Mouse (Mus musculus) ES-E14 (cell line): ENCODE data around the gene Rgs3. TPM values are rescaled to one million over a fixed set of nuclear protein-coding genes. Genes with fewer than 3 reads are reported as not detected.

ENCODE experiments used
- DNase-seq: peaks from one replicate; pipeline ENCODE4 v3.0.0-alpha.2; 2013; ENCODE audit warnings: low read depth, low spot score
- H3K27ac ChIP-seq: 2 replicates; pipeline ENCODE4 v1.5.1; 2012; ENCODE audit warnings: low read depth, mild to moderate bottlenecking, low read length, moderate library complexity, mixed read lengths; ENCODE audit not compliant: poor library complexity, insufficient read depth, severe bottlenecking
- H3K36me3 ChIP-seq: 2 replicates; pipeline ENCODE4 v1.6.1; 2012; ENCODE audit warnings: mild to moderate bottlenecking, low read length, moderate library complexity, mixed read lengths; ENCODE audit not compliant: control insufficient read depth, poor library complexity, insufficient read depth, severe bottlenecking
- H3K4me1 ChIP-seq, 2 experiments: fragments of 150-350 bp in 1 of 2; sonication (generic) in 1 of 2; 2 replicates each; pipeline ENCODE4 v1.6.1; 2012; ENCODE audit warnings: low read length in 2 of 2, mild to moderate bottlenecking in 1 of 2, mixed read lengths in 1 of 2; ENCODE audit not compliant: control insufficient read depth in 2 of 2, insufficient read depth in 2 of 2, poor library complexity in 1 of 2
- H3K4me3 ChIP-seq, 2 experiments: fragments of 150-350 bp in 1 of 2; sonication (generic) in 1 of 2; 2 replicates each; pipeline ENCODE4 v1.5.1; 2012; ENCODE audit warnings: low read length in 2 of 2, low read depth in 1 of 2, mild to moderate bottlenecking in 1 of 2, mixed read lengths in 1 of 2; ENCODE audit not compliant: insufficient read depth in 1 of 2, poor library complexity in 1 of 2, severe bottlenecking in 1 of 2
- H3K9ac ChIP-seq: 2 replicates; pipeline ENCODE4 v1.6.1; 2012; ENCODE audit warnings: low read depth, mild to moderate bottlenecking, low read length, mixed read lengths; ENCODE audit not compliant: poor library complexity, insufficient read depth, severe bottlenecking
- H3K9me3 ChIP-seq: fragments of 150-350 bp; sonication (generic); 2 replicates; pipeline ENCODE4 v1.6.1; 2012; ENCODE audit warnings: low read depth, mild to moderate bottlenecking, low read length; ENCODE audit not compliant: control insufficient read depth, insufficient read depth
- CHD2 ChIP-seq: IDR thresholded peaks from 2 replicates; pipeline ENCODE4 v1.6.1; 2014; ENCODE audit warnings: mild to moderate bottlenecking, low read depth, low read length, inconsistent platforms
- HCFC1 ChIP-seq: IDR thresholded peaks from 2 replicates; pipeline ENCODE4 v1.6.1; 2012; ENCODE audit warnings: low read length, inconsistent platforms, borderline replicate concordance; ENCODE audit not compliant: insufficient read depth
- MAFK ChIP-seq: IDR thresholded peaks from 2 replicates; pipeline ENCODE4 v1.6.1; 2014; ENCODE audit warnings: mild to moderate bottlenecking, low read depth, low read length, inconsistent platforms; ENCODE audit not compliant: insufficient read depth
- ZC3H11A ChIP-seq: IDR thresholded peaks from 2 replicates; pipeline ENCODE4 v1.6.1; 2012; ENCODE audit warnings: low read depth, mild to moderate bottlenecking, inconsistent platforms, low read length, borderline replicate concordance
- ZNF384 ChIP-seq: IDR thresholded peaks from 2 replicates; pipeline ENCODE4 v1.6.1; 2012; ENCODE audit warnings: low read depth, low read length, inconsistent platforms
- in situ Hi-C, 2 experiments: fragments of 600-800 bp; cut with MboI; formaldehyde crosslinking; loops; one replicate each; pipeline ENCODE4 v1.15.1; 2025; ENCODE audit warnings: low sequenced_read_pairs in 2 of 2, inconsistent platforms in 1 of 2; ENCODE audit not compliant: unreplicated experiment in 2 of 2
- total RNA-seq: library from RNA; depleted of rRNA; stranded (reverse); fragments of 300-350 nt; gene quantifications from 2 replicates; pipeline ENCODE4 v1.2.3, GENCODE M21; 2012; rRNA removed

The Rgs3 gene
- total RNA-seq, result 7.1 and 10.0 TPM in 2 replicates

DNA sequence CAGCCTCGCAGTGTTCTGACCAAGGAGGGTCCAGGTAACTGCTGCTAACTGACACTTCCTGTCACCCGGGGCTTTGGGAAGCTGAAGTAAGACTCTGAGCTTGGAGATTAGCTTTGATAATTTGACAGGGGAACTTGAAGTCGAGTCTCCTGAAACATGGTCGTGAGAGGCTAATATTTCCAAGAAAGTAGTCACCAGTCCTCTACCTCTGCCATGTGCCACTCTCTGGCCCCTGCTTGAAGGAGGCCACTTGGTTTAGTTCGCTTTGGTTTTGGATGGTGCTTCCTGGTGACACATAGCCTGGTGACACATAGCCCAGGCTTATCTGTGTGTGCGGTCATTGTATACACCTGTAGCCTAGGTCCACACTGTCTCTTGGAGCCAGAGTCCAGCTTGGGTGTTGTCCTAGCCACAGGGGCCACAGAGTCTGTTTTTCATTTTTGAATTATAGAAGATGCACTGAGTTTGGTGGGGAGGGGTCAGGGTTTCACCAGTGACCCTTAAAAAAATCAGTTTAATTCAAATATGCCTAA is at the start of gene Rgs3:
Gene Rgs3, plus strand, starts transcription at position 51 of the 533 bp plus-strand sequence.
- Histone ChIP-seq H3K4me3 (no peak within 1 kb of the TSS), H3K9ac (no peak within 1 kb of the TSS), H3K36me3 (no peaks in the 10 kb centered on the region), H3K4me1 (no peaks in the 10 kb centered on the region), H3K9me3 (no peaks in the 10 kb centered on the region), H3K27ac (no peak within 1 kb of the TSS)
- no peak for DNase-seq
- in situ Hi-C loops, result loop anchor here (5.0 to 25.0 kb wide), 3 partner anchors 132 to 202 kb away; no protein-coding TSS in a partner anchor
- TF ChIP-seq HCFC1 (no peak), MAFK (no peak), CHD2 (no peak), ZNF384 (no peak), ZC3H11A (no peak)

DNA sequence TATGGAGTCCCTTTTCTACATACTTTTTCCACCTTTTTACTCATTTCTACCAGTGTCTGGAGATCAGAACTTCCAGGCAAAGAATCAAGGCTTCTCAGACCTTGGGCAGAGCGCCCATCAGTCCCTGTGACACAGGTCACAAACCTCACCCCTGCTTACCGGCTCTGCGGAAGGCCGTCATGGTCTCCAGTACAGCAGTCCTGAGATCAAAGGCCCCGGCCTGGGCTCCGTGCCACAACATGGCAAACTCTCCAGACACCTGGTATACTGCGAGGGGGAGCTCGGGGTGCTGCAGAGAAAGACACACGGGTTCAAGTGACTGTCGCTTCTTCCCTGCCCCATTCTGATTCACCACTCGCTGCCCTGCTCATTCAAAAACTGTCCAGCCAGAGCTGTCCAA is 49.7 kb upstream of the Rgs3 start:
- H3K9ac ChIP-seq, result no peak overlapping the region
- peaks cover 43% of the 10 kb centered on the region for H3K36me3 ChIP-seq
- H3K9me3 ChIP-seq, result no peaks in the 10 kb centered on the region
- H3K4me3 ChIP-seq, result no peak overlapping the region
- H3K27ac ChIP-seq, result no peak overlapping the region
- peaks cover 0 to 3% of the 10 kb centered on the region in 2 experiments; a peak in 1 of 4 replicates for H3K4me1 ChIP-seq
- no peak for DNase-seq
- in situ Hi-C loops, result no loop called here
- TF ChIP-seq ZNF384 (no peak), ZC3H11A (no peak), MAFK (no peak), CHD2 (no peak), HCFC1 (no peak)

DNA sequence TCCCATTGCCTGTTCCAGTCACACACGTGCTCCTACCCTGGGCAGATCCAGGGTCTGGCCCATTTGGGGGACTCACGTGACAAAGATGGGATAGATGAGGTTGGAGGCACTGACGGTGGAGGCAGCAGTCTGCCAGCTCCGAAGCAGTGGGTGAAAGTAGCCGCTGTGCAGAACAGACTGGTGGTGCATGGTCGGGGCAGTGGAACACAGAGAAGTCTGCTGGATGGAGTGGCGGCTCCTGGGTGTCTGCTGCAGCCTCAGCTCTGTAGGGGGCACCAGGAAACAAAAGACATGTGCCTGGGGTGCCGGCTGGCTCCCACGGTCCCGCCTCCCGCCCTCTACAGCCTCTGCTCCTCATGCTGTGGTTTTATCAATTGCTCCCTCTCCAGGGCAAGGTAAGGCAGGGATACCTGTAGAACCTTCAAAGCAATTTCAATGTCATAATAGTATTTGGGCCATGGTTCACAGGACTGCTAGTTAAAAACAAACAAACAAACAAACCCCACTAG is 45.6 kb upstream of the Rgs3 start:
- no peaks in the 10 kb centered on the region for H3K9me3 ChIP-seq
- peak overlapping the region in 1 of 2 experiments; percentile 23; a peak in 1 of 4 replicates for H3K4me3 ChIP-seq
- H3K27ac ChIP-seq, result no peak overlapping the region
- H3K4me1 ChIP-seq, result peaks cover 0 to 3% of the 10 kb centered on the region in 2 experiments; a peak in 1 of 4 replicates
- no peak for DNase-seq
- H3K9ac ChIP-seq, result no peak overlapping the region
- TF ChIP-seq HCFC1 (no peak), CHD2 (no peak)
- in situ Hi-C loops, result no loop called here
- H3K36me3 ChIP-seq, result peaks cover 34% of the 10 kb centered on the region; the same call in 1 of the 2 replicates

DNA sequence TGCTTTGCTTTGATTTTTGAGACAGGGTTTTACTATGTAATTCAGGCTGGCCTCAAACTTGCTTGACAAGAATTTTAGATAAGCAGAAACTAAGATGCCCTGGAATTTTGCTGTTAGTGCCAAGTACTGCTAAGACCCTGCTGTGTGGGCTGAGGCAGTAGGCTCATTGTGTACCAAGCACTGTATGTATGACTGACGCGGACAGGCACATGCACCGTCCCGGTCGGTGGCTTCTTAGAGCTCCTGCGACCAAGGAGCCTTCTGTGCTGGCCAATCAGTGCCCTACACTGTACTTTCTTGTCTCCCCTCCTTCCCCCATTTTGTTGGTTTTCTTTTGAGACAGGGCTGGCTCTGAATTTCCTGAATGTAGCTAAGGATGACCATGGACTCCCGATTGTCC is 44.7 kb upstream of the Rgs3 start:
- no peak overlapping the region for H3K27ac ChIP-seq
- DNase-seq, result no peak
- H3K9me3 ChIP-seq, result no peaks in the 10 kb centered on the region
- peaks cover 0 to 3% of the 10 kb centered on the region in 2 experiments; a peak in 1 of 4 replicates for H3K4me1 ChIP-seq
- H3K9ac ChIP-seq, result no peak overlapping the region
- TF ChIP-seq CHD2 (no peak), HCFC1 (no peak), ZC3H11A (no peak), MAFK (no peak), ZNF384 (no peak)
- peaks cover 27% of the 10 kb centered on the region; the same call in 1 of the 2 replicates for H3K36me3 ChIP-seq
- no peak overlapping the region for H3K4me3 ChIP-seq
- in situ Hi-C loops, result no loop called here

DNA sequence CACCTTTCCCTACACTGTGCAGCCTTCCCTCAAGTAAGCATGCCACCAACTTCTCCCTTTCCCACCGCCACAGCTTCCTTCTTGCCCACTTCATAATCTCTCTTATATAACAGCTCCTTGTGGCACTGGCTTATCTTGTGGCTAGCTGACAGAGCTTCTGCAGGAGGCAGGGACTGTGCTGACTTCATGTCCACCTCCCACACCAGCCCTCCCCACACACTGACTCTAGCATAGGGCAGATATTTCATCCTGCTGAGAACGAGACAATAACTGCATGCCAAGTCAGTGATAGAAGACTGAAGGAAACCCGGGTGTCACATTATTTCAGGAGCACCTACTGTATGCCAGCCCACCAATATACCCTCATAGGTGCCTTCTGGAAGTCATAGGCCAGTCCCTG is 44.2 kb upstream of the Rgs3 start:
- Histone ChIP-seq H3K4me1 (peaks cover 0 to 3% of the 10 kb centered on the region in 2 experiments; a peak in 1 of 4 replicates), H3K9ac (no peak overlapping the region), H3K9me3 (no peaks in the 10 kb centered on the region), H3K4me3 (no peak overlapping the region), H3K36me3 (peaks cover 22% of the 10 kb centered on the region; the same call in 1 of the 2 replicates), H3K27ac (no peak overlapping the region)
- TF ChIP-seq ZNF384 (no peak), ZC3H11A (no peak), MAFK (no peak), HCFC1 (no peak), CHD2 (no peak)
- in situ Hi-C loops, result no loop called here
- no peak for DNase-seq
